Mouse (Mus musculus): Measurements from ENCODE around the gene Cyp3a59.
"Not testable (repeated sequence)": the region's sequence is repeated elsewhere in the genome, so short reads cannot be mapped to it uniquely, and the experiment has no call there.

Gene Cyp3a59

GRCm38 (mm10) chr5:146078945-146079344 is at the start of gene Cyp3a59:
TSS of gene Cyp3a59 (plus strand) at chr5:146079257.
- in situ Hi-C loops (cut with MboI; ENCODE audit: unreplicated experiment in 2 of 2) = not testable (repeated sequence)

GRCm38 (mm10) chr5:146070099-146070498 is 9.0 kb upstream of the Cyp3a59 start:
- in situ Hi-C loops (cut with MboI; ENCODE audit: unreplicated experiment in 2 of 2) = no loop called here

GRCm38 (mm10) chr5:146147903-146148302 is 68.8 kb downstream of the Cyp3a59 start:
- in situ Hi-C loops (cut with MboI; ENCODE audit: unreplicated experiment in 2 of 2) = loop anchor here in 1 of 2 experiments (25.0 kb wide), 1 partner anchor 1536 kb away; no protein-coding TSS in a partner anchor

GRCm38 (mm10) chr5:146150454-146150853 is 71.4 kb downstream of the Cyp3a59 start:
- in situ Hi-C loops (cut with MboI; ENCODE audit: unreplicated experiment in 2 of 2) = no loop called here

- in situ Hi-C loops (cut with MboI; ENCODE audit: unreplicated experiment in 2 of 2) = not testable (repeated sequence)
Observed at GRCm38 (mm10) chr5:146158326-146158725, 79.3 kb downstream of the Cyp3a59 start.

GRCm38 (mm10) chr5:146160439-146160838 is 81.4 kb downstream of the Cyp3a59 start, which contains the start of gene Gm5565:
TSS of gene Gm5565 (minus strand) at chr5:146160539.
- in situ Hi-C loops (cut with MboI; ENCODE audit: unreplicated experiment in 2 of 2) = not testable (repeated sequence)
